In genomic region chr3:106448571-106448970, GRCm38 (mm10) we compare ENCODE assay signal across 9 mouse cellular contexts. TPM values are rescaled to one million over a fixed set of nuclear protein-coding genes. Genes with fewer than 3 reads are reported as not detected.
DNase-seq lines count a peak whose midpoint lies in the region; ATAC-seq and TF ChIP-seq lines count a peak whose summit lies in the region.
"Had no signal": no experiment of that assay in that cellular context is flagged by ENCODE, and none has a peak within 500 bp of the region (broad histone marks: within the 10 kb centered on the region; RNA-seq: fewer than 3 reads in every experiment).

No protein-coding gene starts in this region.

- H3K9me3 ChIP-seq in ES-Bruce4 (replicated peaks; ENCODE audit: control insufficient read depth, insufficient read depth, low read length, poor library complexity, severe bottlenecking): no peaks in the 10 kb centered on the region
- H3K9me3 ChIP-seq in stomach, embryonic 14.5 days (ENCODE audit: control insufficient read depth, low read depth, low read length): no peaks in the 10 kb centered on the region

- no peak for TF ChIP-seq POLR2A in ES-Bruce4 (IDR thresholded peaks at IDR 0.05; ENCODE audit: insufficient read depth, low read length)

- no peaks in the 10 kb centered on the region for H3K36me3 ChIP-seq in ES-Bruce4 (ENCODE audit: control insufficient read depth, insufficient read depth, low read length, poor library complexity, severe bottlenecking)
- H3K36me3 ChIP-seq in stomach, embryonic 14.5 days (ENCODE audit: control insufficient read depth, insufficient read depth, low read length): no peaks in the 10 kb centered on the region

- no peaks in the 10 kb centered on the region for H3K4me1 ChIP-seq in ES-Bruce4 (ENCODE audit: control insufficient read depth, insufficient read depth, low read length)
- no peaks in the 10 kb centered on the region for H3K4me1 ChIP-seq in stomach, embryonic 14.5 days (ENCODE audit: control insufficient read depth, insufficient read depth, low read length)

- TF ChIP-seq CTCF in ES-Bruce4 (IDR thresholded peaks at IDR 0.05; ENCODE audit: low read depth, low read length): peak; percentile 22

- no peak overlapping the region for H3K9ac ChIP-seq in ES-Bruce4 (ENCODE audit: low read depth, poor library complexity, severe bottlenecking)
- no peak overlapping the region for H3K9ac ChIP-seq in stomach, embryonic 14.5 days (replicated peaks; ENCODE audit: low read depth, low read length)

- H3K4me3 ChIP-seq in ES-Bruce4 (ENCODE audit: low read depth, low read length): no peak overlapping the region
- no peak overlapping the region for H3K4me3 ChIP-seq in stomach, embryonic 14.5 days (ENCODE audit: low read depth, low read length)

- no peak for TF ChIP-seq EP300 in ES-Bruce4 (IDR thresholded peaks at IDR 0.05; ENCODE audit: insufficient read depth, low read depth, low read length)

- DNase-seq in adrenal gland, adult (ENCODE audit: inconsistent age in 2 of 2, low spot score in 1 of 2): peak; percentile 7 to 73
- no peak for DNase-seq in adrenal gland, adult 8-10 months
- DNase-seq in cerebellum, adult 9-10 months: peak; percentile 58
- DNase-seq in frontal cortex, postnatal 36 days (ENCODE audit: low spot score in 2 of 2): peak; percentile 3 to 34
- DNase-seq in kidney, postnatal 4 days: peak; percentile 25 to 50
- DNase-seq in lung, postnatal 36 days: peak; percentile 71

- ATAC-seq in stomach, embryonic 14.5 days (ENCODE audit: insufficient number of reproducible peaks, insufficient read depth, low FRiP score, low read depth): 0 out of 2 replicates have a peak, but pooled peaks have one; percentile 61

- H3K4me2 ChIP-seq in stomach, embryonic 14.5 days (replicated peaks; ENCODE audit: low read depth, low read length): no peak overlapping the region

- no peaks in the 10 kb centered on the region for H3K27me3 ChIP-seq in ES-Bruce4 (ENCODE audit: control insufficient read depth, insufficient read depth, low read length, poor library complexity, severe bottlenecking)
- no peaks in the 10 kb centered on the region for H3K27me3 ChIP-seq in stomach, embryonic 14.5 days (ENCODE audit: control insufficient read depth, insufficient read depth, low read length)

- no peak overlapping the region for H3K27ac ChIP-seq in ES-Bruce4 (ENCODE audit: insufficient read depth, low read length)
- no peak overlapping the region for H3K27ac ChIP-seq in stomach, embryonic 14.5 days (ENCODE audit: low read length)

RNA-seq across cellular contexts. Expression of gene Dennd2d, which starts 33.6 kb away (rescaled TPM):
- 1 to 10 TPM; 2.4 to 8.7 (median 4.8) TPM for total RNA-seq in adrenal gland, adult 8-10 months (2022)
- 1.0 and 1.6 TPM in 2 replicates for polyA plus RNA-seq in ES-Bruce4 (2011; ENCODE audit: insufficient read depth, insufficient read length, low read depth, missing spikeins)
- 19.0 and 20.4 TPM in 2 replicates for polyA plus RNA-seq in stomach, embryonic 14.5 days (2014; fragmentation: Nextera tagmentation; extraction: Ambion mirVana)

RNA-seq across cellular contexts. Expression of gene Chil6, which starts 42.6 kb away (rescaled TPM):
- not detected for total RNA-seq in adrenal gland, adult 8-10 months (2022)
- not detected in 2 replicates for polyA plus RNA-seq in ES-Bruce4 (2011; ENCODE audit: insufficient read depth, insufficient read length, low read depth, missing spikeins)
- not detected in 2 replicates for polyA plus RNA-seq in stomach, embryonic 14.5 days (2014; fragmentation: Nextera tagmentation; extraction: Ambion mirVana)
- total RNA-seq: layer of hippocampus, postnatal 36 days had no signal
